Mouse (Mus musculus) right cerebral cortex, adult 2 months (tissue): ENCODE data around the gene Alox5.

Experiments used
- DNase-seq, 2 experiments: peaks; one replicate each; pipeline ENCODE4 v3.0.0; 2021 to 2022; ENCODE audit warnings: low spot score in 2 of 2

Alox5 gene

GRCm38 (mm10) chr6:116385194-116386044 lies 75.6 kb downstream of the Alox5 start:
- DNase-seq: no peak

GRCm38 (mm10) chr6:116383582-116383981 lies 77.4 kb downstream of the Alox5 start:
- no peak for DNase-seq

- no peak for DNase-seq
These were observed 79.4 kb downstream of the Alox5 start for GRCm38 (mm10) chr6:116381605-116382004.

- no peak for DNase-seq
These were observed 80.8 kb downstream of the Alox5 start for GRCm38 (mm10) chr6:116380157-116380556.

- no peak for DNase-seq
These were observed 82.1 kb downstream of the Alox5 start for GRCm38 (mm10) chr6:116378892-116379291.

GRCm38 (mm10) chr6:116374618-116375017 lies 86.4 kb downstream of the Alox5 start:
- DNase-seq: no peak

GRCm38 (mm10) chr6:116374136-116374535 lies 86.8 kb downstream of the Alox5 start:
- no peak for DNase-seq

- DNase-seq: no peak
These were observed 89.5 kb downstream of the Alox5 start for GRCm38 (mm10) chr6:116371500-116371899.

GRCm38 (mm10) chr6:116370216-116370976 lies 90.6 kb downstream of the Alox5 start:
- DNase-seq: no peak

- no peak for DNase-seq
These were observed 91.2 kb downstream of the Alox5 start for GRCm38 (mm10) chr6:116369811-116370210.

- DNase-seq: no peak
These were observed 93.0 kb downstream of the Alox5 start for GRCm38 (mm10) chr6:116367971-116368370.

- DNase-seq: no peak
These were observed 99.0 kb downstream of the Alox5 start for GRCm38 (mm10) chr6:116361993-116362392.

GRCm38 (mm10) chr6:116361463-116361862 lies 99.5 kb downstream of the Alox5 start:
- DNase-seq: no peak
